Mouse (Mus musculus) olfactory bulb, adult 2 months (tissue): ENCODE measurements at regions not wholly inside any gene's neighbourhood (a gene's known extent, or its start where the extent isn't known, plus 50 kb on each side); places are given as distances from the start of the nearest gene placed in this dataset.

Source experiments
- CTCF ChIP-seq: fragments of 200-500 bp; IDR thresholded peaks from 2 replicates; pipeline ENCODE4 v1.5.1; 2012; ENCODE audit warnings: low read depth, mild to moderate bottlenecking, low read length, moderate library complexity; ENCODE audit not compliant: insufficient read depth
- POLR2A ChIP-seq: fragments of 200-500 bp; IDR thresholded peaks from 2 replicates; pipeline ENCODE4 v1.6.1; 2012; ENCODE audit warnings: mild to moderate bottlenecking, low read depth, low read length, moderate library complexity; ENCODE audit not compliant: insufficient read depth

DNA sequence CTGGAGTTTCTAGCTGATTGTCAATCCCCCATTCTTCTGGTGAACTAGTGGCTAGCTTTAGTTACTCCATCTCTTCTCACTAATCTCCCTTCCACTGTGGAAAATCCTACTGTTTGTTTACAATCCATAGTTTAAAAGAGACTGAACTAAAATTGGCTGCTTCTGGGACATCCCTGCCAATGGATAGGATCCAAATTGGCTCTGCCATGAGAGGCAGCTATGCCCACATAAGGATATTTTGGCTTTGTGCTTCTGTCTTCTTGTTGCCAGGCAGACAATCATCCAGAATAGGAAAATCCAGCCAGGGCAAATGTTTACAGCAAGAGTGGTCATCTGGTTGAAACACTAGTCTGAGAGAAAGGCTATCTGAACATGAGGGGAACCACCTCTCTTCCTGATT is 610.0 kb downstream of the Cetn3 start:
- no peak for TF ChIP-seq CTCF
- TF ChIP-seq POLR2A, result no peak
